Mouse (Mus musculus): ENCODE measurements around the gene Mrap2. TPM values are rescaled to one million over a fixed set of nuclear protein-coding genes. Genes with fewer than 3 reads are reported as not detected.

The Mrap2 gene
- total RNA-seq, 1 experiment from 2014 or later: not detected

DNA sequence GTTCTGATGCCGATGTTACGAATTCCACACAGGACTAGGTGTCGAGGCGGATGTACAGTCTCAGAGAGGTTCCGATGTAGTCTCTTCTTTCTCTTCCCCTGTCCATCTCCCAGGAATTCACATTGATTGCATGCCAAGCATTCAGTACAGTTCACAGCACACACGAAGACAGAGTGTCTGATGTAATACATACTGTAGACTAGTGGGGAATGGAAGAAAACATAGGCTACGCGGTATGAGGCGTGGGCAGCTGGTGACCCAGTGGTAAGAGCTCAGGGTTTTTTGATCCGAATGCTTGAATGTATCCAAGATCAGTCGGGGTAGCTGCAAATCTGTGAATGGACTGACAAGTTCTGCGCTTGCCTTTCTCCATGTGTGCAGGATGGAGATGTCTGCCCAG lies 25.0 kb downstream of the Mrap2 start:
- no peak for ATAC-seq (replicated peaks; ENCODE audit: insufficient number of reproducible peaks, low FRiP score, low TSS enrichment, poor library complexity, severe bottlenecking)

DNA sequence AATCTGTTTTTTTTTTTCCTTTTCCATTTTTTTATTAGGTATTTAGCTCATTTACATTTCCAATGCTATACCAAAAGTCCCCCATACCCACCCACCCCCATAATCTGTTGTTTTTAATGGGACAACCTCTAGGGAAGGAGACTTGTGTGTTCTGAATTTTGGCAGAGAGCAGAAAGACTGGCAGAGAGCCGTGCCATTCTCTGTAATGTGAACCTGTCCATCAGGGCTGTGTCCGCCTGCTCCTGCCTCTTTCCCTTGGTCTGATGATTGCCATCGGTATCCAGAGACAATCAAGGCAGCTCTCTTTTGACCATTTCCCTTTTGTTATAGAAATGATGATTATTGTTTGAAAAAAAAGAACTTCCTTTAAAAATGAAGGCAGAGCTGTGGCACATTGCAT lies 26.8 kb downstream of the Mrap2 start:
- ATAC-seq (replicated peaks; ENCODE audit: insufficient number of reproducible peaks, low FRiP score, low TSS enrichment, poor library complexity, severe bottlenecking): no peak

GRCm38 (mm10) chr9:87171517-87171916 lies 27.4 kb downstream of the Mrap2 start:
- no peak for ATAC-seq (replicated peaks; ENCODE audit: insufficient number of reproducible peaks, low FRiP score, low TSS enrichment, poor library complexity, severe bottlenecking)

DNA sequence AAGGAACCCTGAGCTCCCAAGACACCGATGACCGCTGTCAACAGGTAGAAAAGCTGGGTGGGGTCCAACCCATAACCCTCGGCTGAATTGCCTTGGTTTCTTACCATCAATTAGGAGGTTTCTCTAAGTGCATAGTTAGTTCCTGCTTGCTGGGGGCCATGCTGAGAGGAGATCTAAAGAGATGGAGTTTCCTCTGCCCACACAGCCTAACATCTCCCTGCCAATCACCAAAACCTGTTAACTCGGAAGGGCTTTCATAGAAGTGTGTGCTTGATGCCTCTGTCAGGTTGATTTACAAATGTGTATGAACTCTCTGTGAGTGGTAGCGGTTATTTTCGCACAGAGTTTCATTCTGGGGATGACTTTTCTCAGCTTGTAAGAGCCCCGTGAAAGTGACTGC lies 34.4 kb downstream of the Mrap2 start:
- ATAC-seq (replicated peaks; ENCODE audit: insufficient number of reproducible peaks, low FRiP score, low TSS enrichment, poor library complexity, severe bottlenecking): no peak

DNA sequence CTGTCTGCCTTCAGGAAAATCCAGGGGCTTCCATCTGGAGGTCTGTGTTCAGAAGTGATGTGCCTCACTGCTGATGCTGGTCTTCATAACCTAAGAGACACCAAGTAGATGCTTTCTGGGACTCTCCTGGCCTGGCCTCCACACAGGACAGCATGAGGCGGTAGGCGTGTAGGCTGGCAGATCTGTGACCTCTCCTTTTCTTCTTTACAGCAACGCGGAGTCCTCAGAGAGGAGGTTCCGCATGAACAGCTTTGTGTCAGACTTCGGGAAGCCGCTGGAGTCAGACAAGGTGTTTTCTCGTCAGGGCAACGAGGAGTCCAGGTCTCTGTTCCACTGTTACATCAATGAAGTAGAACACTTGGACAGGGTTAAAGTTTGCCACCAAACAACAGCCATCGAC lies 38.1 kb downstream of the Mrap2 start:
- no peak for ATAC-seq (replicated peaks; ENCODE audit: insufficient number of reproducible peaks, low FRiP score, low TSS enrichment, poor library complexity, severe bottlenecking)

GRCm38 (mm10) chr9:87187336-87187735 lies 43.2 kb downstream of the Mrap2 start:
- no peak for ATAC-seq (replicated peaks; ENCODE audit: insufficient number of reproducible peaks, low FRiP score, low TSS enrichment, poor library complexity, severe bottlenecking)

- ATAC-seq (replicated peaks; ENCODE audit: insufficient number of reproducible peaks, low FRiP score, low TSS enrichment, poor library complexity, severe bottlenecking): no peak
Measured at GRCm38 (mm10) chr9:87193721-87194120, 49.6 kb downstream of the Mrap2 start.

- ATAC-seq (replicated peaks; ENCODE audit: insufficient number of reproducible peaks, low FRiP score, low TSS enrichment, poor library complexity, severe bottlenecking): no peak
Measured at GRCm38 (mm10) chr9:87197277-87197676, 53.2 kb downstream of the Mrap2 start.

- no peak for ATAC-seq (replicated peaks; ENCODE audit: insufficient number of reproducible peaks, low FRiP score, low TSS enrichment, poor library complexity, severe bottlenecking)
Measured at GRCm38 (mm10) chr9:87198036-87198435, 53.9 kb downstream of the Mrap2 start.

GRCm38 (mm10) chr9:87200426-87200825 lies 56.3 kb downstream of the Mrap2 start:
- ATAC-seq (replicated peaks; ENCODE audit: insufficient number of reproducible peaks, low FRiP score, low TSS enrichment, poor library complexity, severe bottlenecking): no peak

DNA sequence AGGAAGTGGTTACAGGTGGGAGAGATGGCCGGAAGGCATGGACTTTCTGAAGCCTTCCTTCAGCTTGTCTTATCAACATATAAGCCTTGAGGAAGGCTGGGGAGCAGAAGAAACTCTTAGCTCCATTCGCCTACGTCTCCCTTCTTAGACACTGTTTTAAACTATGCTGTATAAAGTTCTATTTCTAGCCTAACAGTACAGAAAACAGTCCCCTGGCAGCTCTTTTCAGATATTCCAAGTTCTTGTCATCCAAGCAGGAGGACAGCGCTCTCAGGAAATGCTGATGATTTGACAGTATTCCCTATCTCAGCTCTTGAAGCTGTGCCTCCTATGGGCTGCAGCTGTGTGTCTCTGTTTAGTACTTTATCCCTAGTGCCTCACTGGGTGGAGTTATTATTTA lies 56.8 kb downstream of the Mrap2 start:
- no peak for ATAC-seq (replicated peaks; ENCODE audit: insufficient number of reproducible peaks, low FRiP score, low TSS enrichment, poor library complexity, severe bottlenecking)

GRCm38 (mm10) chr9:87202431-87202830 lies 58.3 kb downstream of the Mrap2 start:
- no peak for ATAC-seq (replicated peaks; ENCODE audit: insufficient number of reproducible peaks, low FRiP score, low TSS enrichment, poor library complexity, severe bottlenecking)

DNA sequence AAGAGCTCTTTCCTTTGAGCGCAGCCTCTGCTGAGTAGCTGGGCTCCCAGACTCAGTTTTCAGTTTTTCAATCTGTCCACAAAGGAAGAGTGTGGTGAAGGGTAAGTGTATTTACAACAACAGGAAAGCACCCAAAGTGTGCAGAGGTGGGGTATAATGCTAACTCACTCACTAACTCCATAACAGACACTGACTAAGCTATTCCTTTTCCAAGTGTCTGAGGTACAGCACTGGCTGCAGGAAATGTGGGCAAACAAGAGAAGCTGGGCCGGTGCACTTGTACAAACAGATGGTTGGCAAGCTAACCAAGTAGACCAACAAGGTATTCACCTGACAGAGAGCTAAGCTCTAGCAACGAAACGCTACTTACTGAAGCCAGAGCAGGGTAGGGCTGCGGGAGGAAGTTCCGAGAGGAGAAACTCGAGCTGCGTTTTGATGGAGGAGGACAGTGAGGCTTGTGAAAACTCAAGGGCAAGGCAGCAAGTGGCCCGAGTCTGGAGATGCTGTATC lies 66.8 kb downstream of the Mrap2 start:
- no peak for ATAC-seq (replicated peaks; ENCODE audit: insufficient number of reproducible peaks, low FRiP score, low TSS enrichment, poor library complexity, severe bottlenecking)

DNA sequence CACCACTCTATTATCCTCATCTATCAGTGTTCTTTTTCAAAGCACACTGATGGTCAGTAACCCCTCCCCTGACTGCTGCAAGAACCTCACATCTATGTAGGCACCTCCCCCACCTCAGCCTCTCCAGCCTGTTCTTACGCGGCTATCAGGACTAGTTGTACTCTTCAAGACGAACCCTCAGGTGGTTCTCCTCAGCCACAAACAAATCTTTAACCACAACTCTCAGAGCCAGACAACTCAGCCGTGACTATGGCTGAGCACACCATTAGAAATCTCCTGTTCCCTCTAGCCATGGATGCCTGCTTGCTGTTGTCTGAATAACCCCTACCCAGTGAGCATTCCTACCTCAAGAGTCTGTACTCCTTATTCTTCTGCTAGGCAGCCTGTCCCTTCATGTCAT lies 69.1 kb downstream of the Mrap2 start:
- 0 out of 2 replicates have a peak, but pooled peaks have one; percentile 27 for ATAC-seq (replicated peaks; ENCODE audit: insufficient number of reproducible peaks, low FRiP score, low TSS enrichment, poor library complexity, severe bottlenecking)

Other genes starting within 250 kb of the Mrap2 start
- gene Ripply2, start 128.8 kb upstream of the Mrap2 start, total RNA-seq (2017): not detected in 3 replicates
- gene Cyb5r4, start 122.3 kb upstream of the Mrap2 start, total RNA-seq (2017): 132 to 205 TPM (median 190 TPM) in 3 replicates
- gene Cep162, start 111.2 kb downstream of the Mrap2 start, total RNA-seq (2017): 4.7 to 14.4 TPM (median 13.0 TPM) in 3 replicates

Measured in monocyte, adult 5-6 weeks (primary cell).